Mouse (Mus musculus): ENCODE measurements around the gene Satb2. TPM values are rescaled to one million over a fixed set of nuclear protein-coding genes. Genes with fewer than 3 reads are reported as not detected.

The Satb2 gene
- polyA plus RNA-seq, 1 experiment from 2014 or later, result 62.5 TPM

DNA sequence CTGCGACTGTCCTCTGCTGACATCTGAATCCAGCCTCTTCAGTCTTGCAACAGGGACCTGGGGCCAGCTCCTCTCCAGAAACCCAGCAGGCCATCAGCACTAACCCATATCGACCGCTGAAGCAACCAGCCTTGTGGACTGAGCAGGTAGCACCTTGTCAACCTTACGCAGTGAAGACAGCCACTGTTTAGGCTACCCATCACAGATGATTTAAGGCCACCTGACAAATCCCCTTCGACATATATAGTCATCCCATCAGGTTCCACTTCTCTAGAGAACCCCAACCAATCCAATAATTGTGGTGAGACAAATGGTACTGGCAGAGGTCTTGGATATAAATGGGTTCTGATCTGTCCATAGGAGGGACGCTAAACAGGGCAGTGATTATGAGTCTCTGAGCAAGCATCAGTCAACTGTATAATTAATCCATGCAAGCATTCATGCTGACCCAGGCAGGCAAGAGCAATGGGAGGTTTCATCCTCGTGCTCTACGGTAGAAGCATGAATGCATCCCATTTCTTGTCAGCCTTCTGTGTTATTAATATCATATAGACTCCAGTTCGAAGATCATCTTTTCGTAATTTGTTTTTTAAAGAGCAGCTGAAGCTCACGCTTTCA lies 229.5 kb downstream of the Satb2 start:
- H3K27ac ChIP-seq (replicated peaks), result peak overlapping the region; percentile 62
- 86% methylated on average over 11 of the region's 11 CpGs for WGBS
- 0 out of 2 replicates have a peak, but pooled peaks have one; percentile 19 for ATAC-seq (replicated peaks)

More for the DNA sequence above, 229.5 kb downstream of the Satb2 start:
- no peaks in the 10 kb centered on the region for H3K27me3 ChIP-seq
- 0 out of 2 replicates have a peak, but pooled peaks cover 3% of the 10 kb centered on the region for H3K4me1 ChIP-seq
- no peak overlapping the region for H3K4me2 ChIP-seq (replicated peaks)
- no peaks in the 10 kb centered on the region for H3K9me3 ChIP-seq
- H3K9ac ChIP-seq (replicated peaks), result no peak overlapping the region
- H3K36me3 ChIP-seq, result no peaks in the 10 kb centered on the region
- H3K4me3 ChIP-seq, result no peak overlapping the region

Small RNAs within 50 kb of the gene (microRNA-seq; reads per million reads assigned to microRNA genes)
- not detected for gene Gm23943
